Mouse (Mus musculus): Measurements from ENCODE around the gene L2hgdh. TPM values are rescaled to one million over a fixed set of nuclear protein-coding genes. Genes with fewer than 3 reads are reported as not detected.

The L2hgdh gene
- total RNA-seq, 2 experiments from 2014 or later = 14.9 to 17.9 TPM

GRCm38 (mm10) chr12:69722857-69723256, 1.8 kb downstream of the L2hgdh start:
- H3K4me3 ChIP-seq = no peak overlapping the region
- no peak overlapping the region for H3K27ac ChIP-seq
- TF ChIP-seq CTCF (conservative IDR thresholded peaks at IDR 0.05) = no peak
- no peak for DNase-seq (ENCODE audit: low spot score in 2 of 2)

GRCm38 (mm10) chr12:69713628-69714027, 11.0 kb downstream of the L2hgdh start:
- no peak overlapping the region for H3K4me3 ChIP-seq
- no peak for TF ChIP-seq CTCF (conservative IDR thresholded peaks at IDR 0.05)
- H3K27ac ChIP-seq = no peak overlapping the region
- DNase-seq (ENCODE audit: low spot score in 2 of 2) = no peak

GRCm38 (mm10) chr12:69704799-69705458, 19.7 kb downstream of the L2hgdh start:
- no peak overlapping the region for H3K4me3 ChIP-seq
- H3K27ac ChIP-seq = no peak overlapping the region
- no peak for DNase-seq (ENCODE audit: low spot score in 2 of 2)
- TF ChIP-seq CTCF (conservative IDR thresholded peaks at IDR 0.05) = no peak

- DNase-seq (ENCODE audit: low spot score in 2 of 2) = no peak
- TF ChIP-seq CTCF (conservative IDR thresholded peaks at IDR 0.05) = no peak
- Histone ChIP-seq H3K4me3 (no peak overlapping the region), H3K27ac (no peak overlapping the region)
Measured at GRCm38 (mm10) chr12:69698352-69698751, 26.3 kb downstream of the L2hgdh start.

GRCm38 (mm10) chr12:69696746-69697145, 27.9 kb downstream of the L2hgdh start:
- H3K4me3 ChIP-seq = no peak overlapping the region
- no peak overlapping the region for H3K27ac ChIP-seq
- DNase-seq (ENCODE audit: low spot score in 2 of 2) = peak; percentile 43 to 64
- TF ChIP-seq CTCF (conservative IDR thresholded peaks at IDR 0.05) = peak; percentile 87

- no peak overlapping the region for H3K27ac ChIP-seq
- no peak overlapping the region for H3K4me3 ChIP-seq
- no peak for TF ChIP-seq CTCF (conservative IDR thresholded peaks at IDR 0.05)
- DNase-seq (ENCODE audit: low spot score in 2 of 2) = no peak
Measured at GRCm38 (mm10) chr12:69693471-69693870, 31.2 kb downstream of the L2hgdh start.

- H3K27ac ChIP-seq = no peak overlapping the region
- TF ChIP-seq CTCF (conservative IDR thresholded peaks at IDR 0.05) = no peak
- H3K4me3 ChIP-seq = no peak overlapping the region
- DNase-seq (ENCODE audit: low spot score in 2 of 2) = no peak
Measured at GRCm38 (mm10) chr12:69690714-69691113, 34.0 kb downstream of the L2hgdh start.

GRCm38 (mm10) chr12:69689094-69689493, 35.6 kb downstream of the L2hgdh start:
- Histone ChIP-seq H3K4me3 (no peak overlapping the region), H3K27ac (no peak overlapping the region)
- DNase-seq (ENCODE audit: low spot score in 2 of 2) = no peak
- no peak for TF ChIP-seq CTCF (conservative IDR thresholded peaks at IDR 0.05)

DNA sequence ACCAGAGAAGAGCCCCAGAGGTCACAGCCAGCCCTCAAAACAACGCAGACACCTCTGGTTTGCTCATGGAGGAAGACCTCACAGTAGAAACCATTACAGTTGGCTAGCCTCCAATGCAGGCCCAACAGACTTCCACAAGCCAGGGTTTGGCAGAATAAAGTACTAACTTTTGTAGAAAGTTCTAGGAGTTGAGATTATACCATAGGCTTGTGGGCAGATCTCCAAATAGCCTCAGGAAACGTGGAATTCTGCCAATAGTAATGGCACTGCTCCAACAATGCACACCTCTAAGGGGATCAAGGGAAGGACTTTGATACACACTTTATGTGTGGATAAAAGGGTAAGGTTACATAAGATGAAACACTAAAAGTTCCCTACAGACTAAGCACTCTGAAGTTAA, 36.3 kb downstream of the L2hgdh start:
- no peak for DNase-seq (ENCODE audit: low spot score in 2 of 2)
- H3K27ac ChIP-seq = no peak overlapping the region
- no peak overlapping the region for H3K4me3 ChIP-seq
- no peak for TF ChIP-seq CTCF (conservative IDR thresholded peaks at IDR 0.05)

GRCm38 (mm10) chr12:69683537-69683936, 41.1 kb downstream of the L2hgdh start:
- no peak for TF ChIP-seq CTCF (conservative IDR thresholded peaks at IDR 0.05)
- DNase-seq (ENCODE audit: low spot score in 2 of 2) = peak; percentile 41 to 62
- H3K4me3 ChIP-seq = peak overlapping the region; percentile 23; the same call in 1 of the 2 replicates
- H3K27ac ChIP-seq = peak overlapping the region; percentile 6; the same call in 1 of the 2 replicates

GRCm38 (mm10) chr12:69682788-69683419, 41.8 kb downstream of the L2hgdh start:
- no peak for TF ChIP-seq CTCF (conservative IDR thresholded peaks at IDR 0.05)
- DNase-seq (ENCODE audit: low spot score in 2 of 2) = peak in 1 of 2 experiments; percentile 14
- peak overlapping the region; percentile 94 for H3K27ac ChIP-seq
- peak overlapping the region; percentile 62 for H3K4me3 ChIP-seq

DNA sequence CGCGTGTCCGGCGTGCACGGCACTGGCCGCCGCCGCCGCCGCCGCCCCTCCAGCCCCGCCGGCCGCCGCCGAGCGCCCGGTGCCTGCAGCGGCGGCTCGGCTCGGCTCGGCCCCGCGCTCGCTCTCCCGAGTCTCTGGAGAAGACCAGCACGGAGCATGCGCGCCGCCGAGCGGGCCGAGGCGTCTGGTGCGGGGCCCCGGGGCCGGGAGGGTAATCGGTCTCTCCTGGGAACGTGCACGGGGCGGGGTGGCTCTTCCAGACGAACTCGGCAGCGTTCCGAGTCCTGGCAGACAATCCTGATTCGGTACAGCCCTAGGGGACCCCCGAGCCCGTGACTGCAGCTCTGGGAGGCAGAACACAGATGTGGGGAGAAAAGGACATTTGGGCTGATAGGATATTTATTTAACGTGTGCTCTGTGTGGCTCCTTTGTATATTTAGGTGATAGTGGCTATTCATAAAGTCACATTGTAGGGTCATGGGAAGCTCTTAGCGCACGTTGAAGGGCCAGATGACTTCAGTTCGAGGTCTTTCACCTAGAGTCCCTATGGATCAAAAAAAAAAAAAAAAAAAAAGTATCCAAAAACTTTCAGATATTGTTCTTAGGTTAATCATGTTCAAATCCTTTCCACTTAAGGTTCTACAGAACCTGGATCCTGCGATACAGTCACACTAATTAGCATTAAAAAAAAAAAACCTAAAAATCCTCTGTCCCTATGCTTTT, 42.4 kb downstream of the L2hgdh start:
- DNase-seq (ENCODE audit: low spot score in 2 of 2) = peak; percentile 68 to 75
- Histone ChIP-seq H3K27ac (peak overlapping the region; percentile 94), H3K4me3 (peak overlapping the region; percentile 62)
- TF ChIP-seq CTCF (conservative IDR thresholded peaks at IDR 0.05) = peak; percentile 29; the same call in 1 of the 2 replicates

DNA sequence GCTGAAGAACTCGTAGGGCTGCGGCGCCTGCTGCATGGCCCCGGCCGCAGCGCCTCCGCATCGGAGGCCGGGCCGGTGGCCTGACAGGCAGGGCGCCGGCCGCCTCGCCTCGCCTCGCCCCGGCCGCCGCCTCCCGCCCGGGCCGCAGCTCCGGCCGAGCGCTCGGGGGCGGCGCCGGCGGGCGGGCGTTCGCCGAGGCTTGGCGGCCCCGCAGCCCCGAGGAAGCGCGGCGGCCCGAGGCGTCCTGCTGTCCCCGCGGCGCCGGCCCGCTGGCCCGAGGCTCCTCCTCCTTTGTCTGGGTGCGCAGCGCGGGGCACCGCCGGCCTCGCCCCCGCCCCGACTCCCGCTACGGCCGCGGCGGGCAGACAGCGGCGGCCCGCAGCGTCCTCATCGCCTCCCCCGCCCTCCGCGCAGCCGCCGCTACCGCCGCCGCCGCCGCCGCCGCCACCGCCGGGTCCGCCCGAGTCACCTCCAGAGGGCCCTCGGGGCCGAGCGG, 43.1 kb downstream of the L2hgdh start, which contains the start of gene Sos2:
Sos2 (minus strand) TSS at position 287 of the 496 bp plus-strand sequence.
- H3K4me3 ChIP-seq = peak within 1 kb of the TSS; percentile 91
- H3K27ac ChIP-seq = peak within 1 kb of the TSS; percentile 94
- TF ChIP-seq CTCF (conservative IDR thresholded peaks at IDR 0.05) = no peak
- peak; percentile 9 to 48 for DNase-seq (ENCODE audit: low spot score in 2 of 2)

All from layer of hippocampus, adult 2 months (tissue).